Mouse (Mus musculus): ENCODE measurements around the gene Prkce. TPM values are rescaled to one million over a fixed set of nuclear protein-coding genes. Genes with fewer than 3 reads are reported as not detected.
A peak's percentile ranks its signal among the peaks of the same experiment; 100 is the strongest.

Prkce gene
- polyA plus RNA-seq, 1 experiment from 2014 or later, result 12.2 TPM

DNA sequence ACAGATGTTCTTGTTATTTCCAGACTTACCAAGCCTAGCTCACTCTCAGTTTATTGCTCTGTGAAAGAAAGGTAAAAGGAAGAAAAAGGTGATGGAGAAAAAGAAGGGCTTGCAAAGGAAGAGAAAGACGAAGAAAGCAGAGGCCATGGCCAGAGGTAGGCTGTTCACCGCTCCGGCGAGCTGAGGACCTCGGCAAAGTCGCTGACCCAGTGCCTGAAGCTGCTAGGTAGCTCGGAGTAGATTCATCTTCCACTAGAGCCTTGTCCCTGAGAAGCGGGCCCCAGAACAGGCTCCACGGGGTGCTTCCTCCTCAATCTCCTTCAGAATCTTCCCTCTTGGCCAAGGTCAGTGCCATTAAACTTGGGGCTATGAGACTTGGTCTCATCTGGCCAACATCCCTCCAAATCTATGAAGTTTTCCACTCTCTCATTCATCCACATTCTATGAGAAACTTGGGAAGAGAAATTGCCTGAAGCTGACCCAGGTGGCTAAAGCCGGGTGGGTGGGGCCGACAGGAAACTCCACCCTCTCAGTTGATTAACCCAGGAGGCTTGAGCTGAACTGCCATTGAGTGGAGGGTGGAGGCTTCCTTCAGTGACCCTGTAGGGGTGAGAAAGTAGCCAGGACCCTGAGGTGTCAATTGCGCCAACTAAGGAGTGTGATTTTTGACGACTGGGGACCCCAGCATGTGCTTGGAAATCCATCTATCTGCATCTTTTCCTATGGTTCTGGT, 502.2 kb downstream of the Prkce start:
- Histone ChIP-seq H3K9me3 (ENCODE audit: control insufficient read depth, low read length) (no peaks in the 10 kb centered on the region), H3K27ac (replicated peaks in 1 of 2; ENCODE audit: control insufficient read depth in 1 of 2, insufficient read depth in 1 of 2, low read depth in 2 of 2, low read length in 2 of 2) (peak overlapping the region in 1 of 2 experiments; percentile 11; a peak in 1 of 4 replicates), H3K9ac (ENCODE audit: low read length) (no peak overlapping the region), H3K4me3 (ENCODE audit: control insufficient read depth in 1 of 2, insufficient read depth in 1 of 2, low read depth in 1 of 2, low read length in 2 of 2) (no peak overlapping the region), H3K27me3 (ENCODE audit: control insufficient read depth, insufficient read depth, low read length) (no peaks in the 10 kb centered on the region), H3K36me3 (ENCODE audit: control insufficient read depth, insufficient read depth, low read length) (no peaks in the 10 kb centered on the region), H3K4me1 (ENCODE audit: control insufficient read depth in 2 of 2, insufficient read depth in 2 of 2, low read length in 2 of 2) (peaks cover 9 to 12% of the 10 kb centered on the region in 2 experiments), H3K4me2 (ENCODE audit: low read length) (no peak overlapping the region)
- 86% methylated on average over 13 of the region's 13 CpGs for WGBS
- no peak for ATAC-seq (ENCODE audit: insufficient number of reproducible peaks, insufficient read depth, low FRiP score, low read depth)

DNA sequence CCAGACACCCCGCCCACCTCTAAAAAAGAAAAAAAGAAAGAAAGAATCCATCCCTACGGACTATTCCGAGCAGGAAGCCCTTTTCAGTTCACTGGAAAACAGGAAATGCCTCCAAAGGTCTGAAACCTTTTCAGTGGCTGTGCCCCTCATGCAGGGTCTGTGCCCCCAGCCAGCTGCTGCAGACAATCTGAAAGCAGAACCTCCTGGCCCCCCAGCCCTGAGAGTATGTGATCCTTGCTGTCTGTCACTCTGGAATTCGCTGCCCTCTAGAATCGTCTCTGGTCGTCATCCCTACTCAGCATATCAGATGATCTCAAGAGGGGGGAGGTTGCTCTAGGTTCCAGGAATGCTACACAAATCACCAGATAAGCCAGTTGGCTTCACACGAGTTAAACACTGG, 503.1 kb downstream of the Prkce start:
- H3K4me3 ChIP-seq (ENCODE audit: control insufficient read depth in 1 of 2, insufficient read depth in 1 of 2, low read depth in 1 of 2, low read length in 2 of 2), result no peak overlapping the region
- WGBS, result 19% methylated on average over 7 of the region's 7 CpGs
- no peaks in the 10 kb centered on the region for H3K27me3 ChIP-seq (ENCODE audit: control insufficient read depth, insufficient read depth, low read length)
- H3K4me1 ChIP-seq (ENCODE audit: control insufficient read depth in 2 of 2, insufficient read depth in 2 of 2, low read length in 2 of 2), result peaks cover 9 to 12% of the 10 kb centered on the region in 2 experiments
- ATAC-seq (ENCODE audit: insufficient number of reproducible peaks, insufficient read depth, low FRiP score, low read depth), result no peak
- no peaks in the 10 kb centered on the region for H3K9me3 ChIP-seq (ENCODE audit: control insufficient read depth, low read length)
- peak overlapping the region in 1 of 2 experiments; percentile 4; a peak in 1 of 4 replicates for H3K27ac ChIP-seq (replicated peaks in 1 of 2; ENCODE audit: control insufficient read depth in 1 of 2, insufficient read depth in 1 of 2, low read depth in 2 of 2, low read length in 2 of 2)
- H3K9ac ChIP-seq (ENCODE audit: low read length), result no peak overlapping the region
- H3K36me3 ChIP-seq (ENCODE audit: control insufficient read depth, insufficient read depth, low read length), result no peaks in the 10 kb centered on the region
- peak overlapping the region; percentile 31 for H3K4me2 ChIP-seq (ENCODE audit: low read length)

DNA sequence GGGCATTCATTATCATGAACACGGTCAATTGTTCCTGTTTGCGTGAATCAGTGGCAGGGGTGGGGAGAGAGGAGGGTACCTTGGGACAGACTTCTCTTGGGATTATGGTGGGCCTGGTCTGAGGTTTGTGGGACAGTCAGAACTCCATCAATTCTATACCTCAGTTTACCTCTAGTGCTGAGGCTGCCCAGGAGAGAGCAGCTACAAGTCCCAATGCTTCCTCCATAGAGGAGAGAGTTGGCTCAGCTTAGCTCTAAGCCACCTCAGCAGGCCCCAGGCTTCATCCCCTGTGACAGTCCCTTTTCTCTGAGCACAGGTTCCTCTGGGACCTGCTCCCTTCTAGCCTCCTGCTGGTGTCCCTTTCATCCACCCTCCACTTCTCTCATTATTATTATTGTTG, 507.4 kb downstream of the Prkce start:
- no peak overlapping the region for H3K9ac ChIP-seq (ENCODE audit: low read length)
- H3K36me3 ChIP-seq (ENCODE audit: control insufficient read depth, insufficient read depth, low read length), result no peaks in the 10 kb centered on the region
- no peak overlapping the region for H3K27ac ChIP-seq (replicated peaks in 1 of 2; ENCODE audit: control insufficient read depth in 1 of 2, insufficient read depth in 1 of 2, low read depth in 2 of 2, low read length in 2 of 2)
- WGBS, result 66% methylated on average over 2 of the region's 2 CpGs
- no peaks in the 10 kb centered on the region for H3K27me3 ChIP-seq (ENCODE audit: control insufficient read depth, insufficient read depth, low read length)
- peaks cover 9 to 11% of the 10 kb centered on the region in 2 experiments for H3K4me1 ChIP-seq (ENCODE audit: control insufficient read depth in 2 of 2, insufficient read depth in 2 of 2, low read length in 2 of 2)
- no peaks in the 10 kb centered on the region for H3K9me3 ChIP-seq (ENCODE audit: control insufficient read depth, low read length)
- H3K4me2 ChIP-seq (ENCODE audit: low read length), result no peak overlapping the region
- ATAC-seq (ENCODE audit: insufficient number of reproducible peaks, insufficient read depth, low FRiP score, low read depth), result no peak
- H3K4me3 ChIP-seq (ENCODE audit: control insufficient read depth in 1 of 2, insufficient read depth in 1 of 2, low read depth in 1 of 2, low read length in 2 of 2), result no peak overlapping the region

DNA sequence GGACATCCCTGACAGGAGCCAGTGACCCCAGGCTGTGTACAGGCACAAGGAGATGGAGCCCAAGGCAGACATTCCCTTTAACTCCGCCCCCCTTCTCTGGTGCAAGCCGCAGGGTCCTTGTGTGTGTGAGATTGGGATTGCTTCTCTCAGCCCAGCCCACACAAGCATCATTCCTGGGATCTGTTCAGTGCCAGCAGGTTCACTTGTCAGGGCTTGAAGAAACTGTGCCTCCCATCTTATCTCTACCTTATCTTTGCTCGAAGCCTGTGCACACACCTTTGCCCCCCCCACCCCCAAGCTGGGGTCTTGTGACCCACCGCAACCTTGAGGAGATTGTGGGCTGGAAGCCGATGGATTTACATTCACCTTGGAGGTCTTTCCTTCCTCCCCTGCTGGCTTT, 508.8 kb downstream of the Prkce start:
- H3K4me2 ChIP-seq (ENCODE audit: low read length), result no peak overlapping the region
- no peaks in the 10 kb centered on the region for H3K27me3 ChIP-seq (ENCODE audit: control insufficient read depth, insufficient read depth, low read length)
- H3K27ac ChIP-seq (replicated peaks in 1 of 2; ENCODE audit: control insufficient read depth in 1 of 2, insufficient read depth in 1 of 2, low read depth in 2 of 2, low read length in 2 of 2), result no peak overlapping the region
- no peak overlapping the region for H3K4me3 ChIP-seq (ENCODE audit: control insufficient read depth in 1 of 2, insufficient read depth in 1 of 2, low read depth in 1 of 2, low read length in 2 of 2)
- H3K4me1 ChIP-seq (ENCODE audit: control insufficient read depth in 2 of 2, insufficient read depth in 2 of 2, low read length in 2 of 2), result peaks cover under 1 to 1% of the 10 kb centered on the region in 2 experiments; a peak in 3 of 4 replicates
- H3K36me3 ChIP-seq (ENCODE audit: control insufficient read depth, insufficient read depth, low read length), result no peaks in the 10 kb centered on the region
- 54% methylated on average over 5 of the region's 5 CpGs for WGBS
- H3K9me3 ChIP-seq (ENCODE audit: control insufficient read depth, low read length), result no peaks in the 10 kb centered on the region
- no peak overlapping the region for H3K9ac ChIP-seq (ENCODE audit: low read length)
- ATAC-seq (ENCODE audit: insufficient number of reproducible peaks, insufficient read depth, low FRiP score, low read depth), result no peak

DNA sequence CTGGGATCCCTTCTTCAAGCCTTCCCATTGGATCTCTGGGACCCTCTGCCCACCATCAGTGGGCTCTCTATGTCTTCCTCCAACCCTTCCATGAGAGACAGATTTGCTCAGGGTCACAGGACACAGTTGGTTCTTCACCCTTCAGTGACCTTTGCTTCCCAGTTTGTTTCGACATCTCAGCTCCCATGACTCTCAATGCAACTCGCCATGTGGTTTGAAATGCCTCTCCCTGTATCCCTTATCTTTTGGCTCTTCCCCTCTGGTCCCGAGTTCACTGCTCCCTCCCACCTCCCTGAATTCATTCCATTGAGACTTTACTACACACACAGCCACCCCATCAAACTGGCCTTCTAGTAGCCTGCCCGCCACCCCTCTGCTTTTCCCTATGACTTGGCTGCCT, 509.3 kb downstream of the Prkce start:
- Histone ChIP-seq H3K27me3 (ENCODE audit: control insufficient read depth, insufficient read depth, low read length) (no peaks in the 10 kb centered on the region), H3K4me1 (ENCODE audit: control insufficient read depth in 2 of 2, insufficient read depth in 2 of 2, low read length in 2 of 2) (no peaks in the 10 kb centered on the region), H3K4me3 (ENCODE audit: control insufficient read depth in 1 of 2, insufficient read depth in 1 of 2, low read depth in 1 of 2, low read length in 2 of 2) (no peak overlapping the region), H3K9me3 (ENCODE audit: control insufficient read depth, low read length) (no peaks in the 10 kb centered on the region), H3K4me2 (ENCODE audit: low read length) (no peak overlapping the region), H3K27ac (replicated peaks in 1 of 2; ENCODE audit: control insufficient read depth in 1 of 2, insufficient read depth in 1 of 2, low read depth in 2 of 2, low read length in 2 of 2) (no peak overlapping the region), H3K36me3 (ENCODE audit: control insufficient read depth, insufficient read depth, low read length) (no peaks in the 10 kb centered on the region), H3K9ac (ENCODE audit: low read length) (no peak overlapping the region)
- 39% methylated on average over 4 of the region's 4 CpGs for WGBS
- no peak for ATAC-seq (ENCODE audit: insufficient number of reproducible peaks, insufficient read depth, low FRiP score, low read depth)

DNA sequence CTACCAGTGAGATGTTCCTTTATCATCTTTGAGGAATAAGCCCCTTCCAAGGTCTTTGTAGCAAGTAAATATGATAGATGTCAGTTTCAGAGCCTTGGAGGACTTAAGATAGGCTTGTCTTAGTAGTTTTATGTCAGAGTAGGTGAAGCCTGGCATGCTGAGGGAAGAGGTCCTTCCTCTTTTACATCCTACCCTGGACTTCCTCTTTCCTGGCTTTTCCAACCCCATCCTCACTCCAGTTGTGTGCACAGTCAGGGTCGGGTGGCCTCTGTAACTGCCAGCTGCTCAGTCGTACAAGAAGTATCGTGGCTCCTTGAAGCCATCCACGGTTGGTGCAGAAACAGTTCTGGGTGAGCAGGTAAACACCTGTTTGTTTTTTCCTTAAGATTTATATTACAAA, 517.7 kb downstream of the Prkce start:
- H3K9ac ChIP-seq (ENCODE audit: low read length), result no peak overlapping the region
- WGBS, result 91% methylated on average over 4 of the region's 4 CpGs
- no peak for ATAC-seq (ENCODE audit: insufficient number of reproducible peaks, insufficient read depth, low FRiP score, low read depth)
- no peak overlapping the region for H3K4me3 ChIP-seq (ENCODE audit: control insufficient read depth in 1 of 2, insufficient read depth in 1 of 2, low read depth in 1 of 2, low read length in 2 of 2)
- no peak overlapping the region for H3K4me2 ChIP-seq (ENCODE audit: low read length)
- no peaks in the 10 kb centered on the region for H3K36me3 ChIP-seq (ENCODE audit: control insufficient read depth, insufficient read depth, low read length)
- H3K4me1 ChIP-seq (ENCODE audit: control insufficient read depth in 2 of 2, insufficient read depth in 2 of 2, low read length in 2 of 2), result no peaks in the 10 kb centered on the region
- H3K27ac ChIP-seq (replicated peaks in 1 of 2; ENCODE audit: control insufficient read depth in 1 of 2, insufficient read depth in 1 of 2, low read depth in 2 of 2, low read length in 2 of 2), result no peak overlapping the region
- no peaks in the 10 kb centered on the region for H3K9me3 ChIP-seq (ENCODE audit: control insufficient read depth, low read length)
- H3K27me3 ChIP-seq (ENCODE audit: control insufficient read depth, insufficient read depth, low read length), result no peaks in the 10 kb centered on the region

DNA sequence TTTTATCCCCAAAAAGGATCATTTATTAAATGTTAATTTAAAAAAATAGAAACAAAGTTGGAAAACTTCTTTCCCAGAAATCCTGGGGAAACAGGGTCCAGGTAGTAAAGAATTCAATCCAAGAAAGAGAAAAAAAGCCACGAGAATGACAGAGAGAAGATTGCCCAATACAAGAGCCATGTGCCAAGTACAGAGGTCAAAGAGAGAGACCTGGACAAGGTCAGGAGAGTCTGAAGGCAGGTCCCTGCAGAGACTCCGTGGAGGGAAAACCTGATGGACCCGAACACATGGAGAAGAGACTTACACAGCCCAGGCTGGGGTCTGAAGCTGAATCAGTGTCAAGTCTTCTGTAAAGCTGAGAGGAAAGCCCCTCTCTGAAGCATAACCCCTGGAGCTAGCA, 519.4 kb downstream of the Prkce start:
- 72% methylated on average over 3 of the region's 3 CpGs for WGBS
- Histone ChIP-seq H3K9me3 (ENCODE audit: control insufficient read depth, low read length) (no peaks in the 10 kb centered on the region), H3K27me3 (ENCODE audit: control insufficient read depth, insufficient read depth, low read length) (no peaks in the 10 kb centered on the region), H3K4me1 (ENCODE audit: control insufficient read depth in 2 of 2, insufficient read depth in 2 of 2, low read length in 2 of 2) (no peaks in the 10 kb centered on the region), H3K36me3 (ENCODE audit: control insufficient read depth, insufficient read depth, low read length) (no peaks in the 10 kb centered on the region), H3K27ac (replicated peaks in 1 of 2; ENCODE audit: control insufficient read depth in 1 of 2, insufficient read depth in 1 of 2, low read depth in 2 of 2, low read length in 2 of 2) (no peak overlapping the region), H3K4me3 (ENCODE audit: control insufficient read depth in 1 of 2, insufficient read depth in 1 of 2, low read depth in 1 of 2, low read length in 2 of 2) (no peak overlapping the region), H3K9ac (ENCODE audit: low read length) (no peak overlapping the region), H3K4me2 (ENCODE audit: low read length) (no peak overlapping the region)
- ATAC-seq (ENCODE audit: insufficient number of reproducible peaks, insufficient read depth, low FRiP score, low read depth), result no peak

DNA sequence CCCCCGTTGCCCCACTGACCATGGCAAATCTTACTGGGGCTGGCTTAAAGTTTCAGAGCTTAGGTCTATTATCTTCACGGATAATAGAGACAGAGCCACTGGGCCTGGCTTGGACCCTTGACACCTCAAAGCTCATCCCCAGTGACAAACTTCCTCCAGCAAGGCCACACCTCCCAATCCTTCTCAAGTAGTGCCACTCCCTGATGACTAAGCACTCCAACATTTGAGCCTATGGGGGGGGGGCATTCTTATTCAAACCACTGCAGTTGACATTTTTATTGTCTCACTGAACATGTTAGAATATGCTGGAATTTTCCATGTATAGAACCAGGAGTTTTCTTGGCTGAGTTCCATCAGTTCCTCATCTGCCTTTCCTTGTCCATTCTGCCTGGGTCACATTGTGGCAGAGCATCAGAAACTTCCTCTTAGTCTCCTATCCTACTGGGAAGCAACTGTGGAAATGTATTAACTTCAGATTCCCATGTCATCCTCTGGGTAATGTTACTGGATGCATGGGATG, 523.3 kb downstream of the Prkce start:
- Histone ChIP-seq H3K27me3 (ENCODE audit: control insufficient read depth, insufficient read depth, low read length) (no peaks in the 10 kb centered on the region), H3K4me2 (ENCODE audit: low read length) (no peak overlapping the region), H3K36me3 (ENCODE audit: control insufficient read depth, insufficient read depth, low read length) (no peaks in the 10 kb centered on the region), H3K9ac (ENCODE audit: low read length) (no peak overlapping the region), H3K4me1 (ENCODE audit: control insufficient read depth in 2 of 2, insufficient read depth in 2 of 2, low read length in 2 of 2) (no peaks in the 10 kb centered on the region), H3K27ac (replicated peaks in 1 of 2; ENCODE audit: control insufficient read depth in 1 of 2, insufficient read depth in 1 of 2, low read depth in 2 of 2, low read length in 2 of 2) (no peak overlapping the region), H3K9me3 (ENCODE audit: control insufficient read depth, low read length) (no peaks in the 10 kb centered on the region), H3K4me3 (ENCODE audit: control insufficient read depth in 1 of 2, insufficient read depth in 1 of 2, low read depth in 1 of 2, low read length in 2 of 2) (no peak overlapping the region)
- no peak for ATAC-seq (ENCODE audit: insufficient number of reproducible peaks, insufficient read depth, low FRiP score, low read depth)
- 89% methylated on average over 2 of the region's 2 CpGs for WGBS

Data from heart, embryonic 14.5 days (tissue).